Comparison of ENCODE assay signal across 16 mouse cellular contexts in genomic region chr9:89737888-89738287, GRCm38 (mm10). TPM values are rescaled to one million over a fixed set of nuclear protein-coding genes. Genes with fewer than 3 reads are reported as not detected.
DNase-seq lines count a peak whose midpoint lies in the region; ATAC-seq and TF ChIP-seq lines count a peak whose summit lies in the region.
"Had no signal": no experiment of that assay in that cellular context is flagged by ENCODE, and none has a peak within 500 bp of the region (broad histone marks: within the 10 kb centered on the region; RNA-seq: fewer than 3 reads in every experiment).

No protein-coding gene starts in this region.

- no peak overlapping the region for H3K9ac ChIP-seq in midbrain, embryonic 12.5 days (replicated peaks)
- H3K9ac ChIP-seq in forebrain, embryonic 15.5 days (replicated peaks), result no peak overlapping the region
- peak overlapping the region; percentile 13; the same call in 1 of the 2 replicates for H3K9ac ChIP-seq in hindbrain, postnatal 0 days (replicated peaks; ENCODE audit: low read length)
- H3K9ac ChIP-seq in kidney, embryonic 16.5 days (replicated peaks; ENCODE audit: low read length), result no peak overlapping the region
- H3K9ac ChIP-seq: heart, embryonic 13.5 days; limb, embryonic 13.5 days had no signal

- 5% methylated on average over 6 of the region's 6 CpGs for WGBS in midbrain, embryonic 12.5 days
- WGBS in midbrain, embryonic 10.5 days, result 10% methylated on average over 6 of the region's 6 CpGs
- 6% methylated on average over 6 of the region's 6 CpGs for WGBS in forebrain, embryonic 15.5 days
- 15% methylated on average over 6 of the region's 6 CpGs for WGBS in hindbrain, postnatal 0 days
- WGBS in kidney, embryonic 16.5 days, result 9% methylated on average over 6 of the region's 6 CpGs

- no peaks in the 10 kb centered on the region for H3K4me1 ChIP-seq in midbrain, embryonic 12.5 days
- H3K4me1 ChIP-seq in midbrain, embryonic 10.5 days, result peaks cover 12% of the 10 kb centered on the region; the same call in 1 of the 2 replicates
- peaks cover 10% of the 10 kb centered on the region; the same call in 1 of the 2 replicates for H3K4me1 ChIP-seq in forebrain, embryonic 15.5 days
- H3K4me1 ChIP-seq in hindbrain, postnatal 0 days (ENCODE audit: insufficient read depth, low read length), result 0 out of 2 replicates have a peak, but pooled peaks cover 4% of the 10 kb centered on the region
- H3K4me1 ChIP-seq in kidney, embryonic 16.5 days (ENCODE audit: insufficient read depth, low read length), result no peaks in the 10 kb centered on the region
- H3K4me1 ChIP-seq: heart, embryonic 13.5 days; limb, embryonic 13.5 days had no signal

- DNase-seq in midbrain, embryonic 10.5 days (ENCODE audit: low spot score), result no peak
- DNase-seq in hindbrain, postnatal 0 days (ENCODE audit: low spot score), result no peak
- peak; percentile 27 for DNase-seq in telencephalon, adult 2 months (ENCODE audit: low read depth, low spot score)
- DNase-seq in lung, adult 18-20 months, result no peak
- DNase-seq: cerebellum, adult 9-11 months had no signal

- H3K4me2 ChIP-seq in midbrain, embryonic 12.5 days (replicated peaks), result peak overlapping the region; percentile 33; the same call in 1 of the 2 replicates
- peak overlapping the region; percentile 30 for H3K4me2 ChIP-seq in forebrain, embryonic 15.5 days (replicated peaks)
- H3K4me2 ChIP-seq in hindbrain, postnatal 0 days (ENCODE audit: low read depth, low read length), result peak overlapping the region; percentile 59
- no peak overlapping the region for H3K4me2 ChIP-seq in kidney, embryonic 16.5 days (replicated peaks; ENCODE audit: low read depth, low read length)

- no peak overlapping the region for H3K27ac ChIP-seq in midbrain, embryonic 12.5 days (replicated peaks)
- no peak overlapping the region for H3K27ac ChIP-seq in midbrain, embryonic 10.5 days (replicated peaks)
- no peak overlapping the region for H3K27ac ChIP-seq in forebrain, embryonic 15.5 days (replicated peaks)
- H3K27ac ChIP-seq in hindbrain, postnatal 0 days, result no peak overlapping the region
- H3K27ac ChIP-seq in kidney, embryonic 16.5 days (ENCODE audit: low read length), result no peak overlapping the region
- H3K27ac ChIP-seq: heart, embryonic 13.5 days; limb, embryonic 13.5 days had no signal

- TF ChIP-seq CTCF in hindbrain, postnatal 0 days (IDR thresholded peaks at IDR 0.05; ENCODE audit: low read depth), result no peak

- no peaks in the 10 kb centered on the region for H3K9me3 ChIP-seq in midbrain, embryonic 12.5 days
- no peaks in the 10 kb centered on the region for H3K9me3 ChIP-seq in midbrain, embryonic 10.5 days (replicated peaks)
- no peaks in the 10 kb centered on the region for H3K9me3 ChIP-seq in forebrain, embryonic 15.5 days
- no peaks in the 10 kb centered on the region for H3K9me3 ChIP-seq in hindbrain, postnatal 0 days (ENCODE audit: low read length)
- H3K9me3 ChIP-seq in kidney, embryonic 16.5 days (ENCODE audit: low read length), result no peaks in the 10 kb centered on the region
- H3K9me3 ChIP-seq: heart, embryonic 13.5 days; limb, embryonic 13.5 days had no signal

- peaks cover 22% of the 10 kb centered on the region for H3K27me3 ChIP-seq in midbrain, embryonic 12.5 days
- peaks cover 21% of the 10 kb centered on the region for H3K27me3 ChIP-seq in midbrain, embryonic 10.5 days (ENCODE audit: low read depth, poor library complexity, severe bottlenecking)
- peaks cover 10% of the 10 kb centered on the region; the same call in 1 of the 2 replicates for H3K27me3 ChIP-seq in forebrain, embryonic 15.5 days
- H3K27me3 ChIP-seq in hindbrain, postnatal 0 days (ENCODE audit: insufficient read depth, low read length), result peaks cover 14% of the 10 kb centered on the region; the same call in 1 of the 2 replicates
- H3K27me3 ChIP-seq in kidney, embryonic 16.5 days (ENCODE audit: insufficient read depth, low read length), result peaks cover 9% of the 10 kb centered on the region

- H3K36me3 ChIP-seq in midbrain, embryonic 12.5 days, result no peaks in the 10 kb centered on the region
- no peaks in the 10 kb centered on the region for H3K36me3 ChIP-seq in midbrain, embryonic 10.5 days
- no peaks in the 10 kb centered on the region for H3K36me3 ChIP-seq in forebrain, embryonic 15.5 days
- H3K36me3 ChIP-seq in hindbrain, postnatal 0 days (ENCODE audit: insufficient read depth, low read length), result no peaks in the 10 kb centered on the region
- H3K36me3 ChIP-seq in kidney, embryonic 16.5 days (ENCODE audit: insufficient read depth, low read length), result no peaks in the 10 kb centered on the region
- H3K36me3 ChIP-seq: heart, embryonic 13.5 days; limb, embryonic 13.5 days had no signal

- ATAC-seq in midbrain, embryonic 12.5 days (ENCODE audit: low FRiP score, low read depth), result no peak
- ATAC-seq in forebrain, embryonic 15.5 days (replicated peaks), result 0 out of 2 replicates have a peak, but pooled peaks have one; percentile 16
- ATAC-seq in hindbrain, postnatal 0 days, result peak; percentile 68; the same call in 1 of the 2 replicates
- ATAC-seq in kidney, embryonic 16.5 days (ENCODE audit: low FRiP score, low TSS enrichment), result no peak
- ATAC-seq: activated CD4-positive, CD25-positive, alpha-beta regulatory T cell, adult 4 months had no signal

- H3K4me3 ChIP-seq in midbrain, embryonic 12.5 days, result no peak overlapping the region
- H3K4me3 ChIP-seq in midbrain, embryonic 10.5 days, result no peak overlapping the region
- peak overlapping the region; percentile 25; the same call in 1 of the 2 replicates for H3K4me3 ChIP-seq in forebrain, embryonic 15.5 days
- H3K4me3 ChIP-seq in hindbrain, postnatal 0 days (ENCODE audit: low read length), result peak overlapping the region; percentile 39
- no peak overlapping the region for H3K4me3 ChIP-seq in kidney, embryonic 16.5 days (ENCODE audit: low read length)
- H3K4me3 ChIP-seq: heart, embryonic 13.5 days; limb, embryonic 13.5 days had no signal

RNA-seq across cellular contexts. Expression of gene Ankrd34c, which starts 0.4 kb away (rescaled TPM):
- not detected in 2 replicates for polyA plus RNA-seq in midbrain, embryonic 12.5 days (2016; fragmentation: Nextera tagmentation; extraction: Ambion mirVana)
- not detected in 2 replicates for polyA plus RNA-seq in midbrain, embryonic 10.5 days (2016; fragmentation: Nextera tagmentation; extraction: Ambion mirVana)
- polyA plus RNA-seq in forebrain, embryonic 15.5 days (2015; fragmentation: Nextera tagmentation; extraction: Ambion mirVana), result 0.04 and 0.13 TPM in 2 replicates
- 1.8 and 2.8 TPM in 2 replicates for total RNA-seq in hindbrain, postnatal 0 days (2014; rRNA removed)
- 1.3 and 1.4 TPM in 2 replicates for polyA plus RNA-seq in hindbrain, postnatal 0 days (2015; fragmentation: Nextera tagmentation; extraction: Ambion mirVana)
- not detected in 2 replicates for polyA plus RNA-seq in kidney, embryonic 16.5 days (2015; fragmentation: Nextera tagmentation; extraction: Ambion mirVana)
- total RNA-seq: adrenal gland, postnatal 4 days; hematopoietic stem cell, adult 5-6 weeks had no signal
- polyA plus RNA-seq: activated CD4-positive, CD25-positive, alpha-beta regulatory T cell, adult 4 months; heart, embryonic 13.5 days; limb, embryonic 13.5 days; liver, embryonic 16.5 days; spleen, adult 2 months; testis, adult 2 months had no signal

RNA-seq across cellular contexts. Expression of gene Tmed3, which starts 33.0 kb away (rescaled TPM):
- 39.1 and 45.7 TPM in 2 replicates for polyA plus RNA-seq in midbrain, embryonic 12.5 days (2016; fragmentation: Nextera tagmentation; extraction: Ambion mirVana)
- polyA plus RNA-seq in midbrain, embryonic 10.5 days (2016; fragmentation: Nextera tagmentation; extraction: Ambion mirVana), result 45.6 and 47.3 TPM in 2 replicates
- polyA plus RNA-seq in forebrain, embryonic 15.5 days (2015; fragmentation: Nextera tagmentation; extraction: Ambion mirVana), result 45.5 and 49.6 TPM in 2 replicates
- 68.2 and 70.4 TPM in 2 replicates for total RNA-seq in hindbrain, postnatal 0 days (2014; rRNA removed)
- polyA plus RNA-seq in hindbrain, postnatal 0 days (2015; fragmentation: Nextera tagmentation; extraction: Ambion mirVana), result 60.0 and 63.1 TPM in 2 replicates
- 102 and 112 TPM in 2 replicates for polyA plus RNA-seq in kidney, embryonic 16.5 days (2015; fragmentation: Nextera tagmentation; extraction: Ambion mirVana)

Comparison
In these comparisons a context has a peak if more than half of its experiments do, and no peak if none do; other contexts are left out.
1. ATAC-seq: peak in forebrain, embryonic 15.5 days (single experiment) and hindbrain, postnatal 0 days (single experiment); none in midbrain, embryonic 12.5 days (single experiment) and kidney, embryonic 16.5 days (single experiment).
2. H3K4me3 ChIP-seq: peak in forebrain, embryonic 15.5 days (single experiment) and hindbrain, postnatal 0 days (single experiment); none in midbrain, embryonic 12.5 days (single experiment), midbrain, embryonic 10.5 days (single experiment) and kidney, embryonic 16.5 days (single experiment).